Mouse (Mus musculus) layer of hippocampus, adult 8-10 months (tissue): ENCODE measurements around the gene Ano5. TPM values are rescaled to one million over a fixed set of nuclear protein-coding genes. Genes with fewer than 3 reads are reported as not detected.

Experiments
- DNase-seq, 2 experiments: peaks; one replicate each; pipeline ENCODE4 v3.0.0; 2022; ENCODE audit warnings: low spot score in 2 of 2
- total RNA-seq, 4 experiments: library from RNA; stranded (reverse); gene quantifications; 2 replicates each; pipeline ENCODE4 v1.2.4; 2022

The Ano5 gene
- total RNA-seq: 1 to 10 TPM in 3 of 4 experiments, under 1 TPM in 1; 0.95 to 1.3 (median 1.2) TPM

DNA sequence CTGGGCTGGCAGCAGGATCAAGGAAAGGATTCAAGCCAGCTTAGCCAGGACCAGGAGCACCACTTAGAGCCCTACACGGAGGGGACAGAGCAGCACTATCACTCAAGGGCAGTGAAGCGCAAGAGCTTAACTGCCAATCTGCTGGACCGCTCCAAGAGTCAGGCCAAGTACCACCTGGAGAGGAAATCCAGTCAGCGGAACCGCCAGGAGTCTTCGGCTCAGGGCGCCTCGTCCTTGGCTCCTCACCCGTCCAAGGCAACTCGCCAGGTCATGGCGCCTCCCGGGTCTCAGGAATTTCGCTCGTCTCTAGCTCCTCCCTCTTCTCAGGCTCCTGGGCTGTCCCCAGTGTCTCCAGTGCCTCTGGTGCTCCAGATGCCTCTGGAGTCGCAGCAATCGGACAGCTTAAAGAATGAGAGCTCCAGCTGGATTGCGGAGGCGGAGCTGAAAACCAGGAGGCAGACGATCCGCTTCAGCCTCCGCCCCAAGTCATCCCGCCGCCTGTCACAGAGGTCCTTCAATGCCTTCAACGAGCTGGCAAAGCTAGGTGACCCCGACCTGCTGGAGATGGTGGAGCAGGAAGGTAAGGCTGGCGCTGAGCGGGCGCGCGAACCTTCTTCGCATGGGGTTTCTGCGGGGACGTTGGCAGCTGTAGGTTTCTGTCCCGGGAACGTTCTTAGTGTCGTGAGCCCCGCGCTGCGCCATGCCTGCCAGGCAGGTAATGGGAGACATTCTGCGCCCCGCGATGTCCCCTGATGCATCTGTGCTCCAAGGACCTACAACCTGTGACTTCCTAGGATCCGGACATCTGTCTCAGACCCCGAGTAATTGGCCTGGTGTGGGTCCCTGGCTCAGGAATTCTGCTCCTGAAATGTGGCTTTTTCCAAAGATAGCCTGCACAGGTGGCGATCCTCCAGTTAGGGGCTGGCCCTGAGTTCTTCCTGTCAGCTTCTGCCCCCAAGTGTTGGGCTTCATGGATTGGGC, at the start of gene Ano5:
Ano5 (plus strand) TSS at position 359 of the 981 bp plus-strand sequence.
- DNase-seq: peak in 1 of 2 experiments; percentile 31

DNA sequence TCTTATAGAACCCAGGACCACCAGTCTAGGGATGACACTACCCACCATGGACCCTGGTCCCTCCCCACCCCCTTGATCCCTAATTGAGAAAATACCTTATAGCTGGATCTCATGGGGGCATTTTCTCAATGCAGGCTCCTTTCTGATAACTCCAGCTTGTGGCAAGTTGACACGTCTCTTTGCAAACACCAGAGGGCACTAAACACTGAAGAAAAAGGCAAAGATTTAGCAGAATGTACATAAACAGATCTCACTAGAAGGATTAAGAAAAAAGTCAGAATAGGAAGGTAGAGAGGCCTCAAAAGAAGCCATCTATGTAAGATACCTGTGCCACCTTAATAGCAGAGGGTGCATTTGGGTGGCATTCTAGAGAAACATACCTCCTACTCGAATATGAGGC, 11.4 kb upstream of the Ano5 start:
- DNase-seq: no peak

DNA sequence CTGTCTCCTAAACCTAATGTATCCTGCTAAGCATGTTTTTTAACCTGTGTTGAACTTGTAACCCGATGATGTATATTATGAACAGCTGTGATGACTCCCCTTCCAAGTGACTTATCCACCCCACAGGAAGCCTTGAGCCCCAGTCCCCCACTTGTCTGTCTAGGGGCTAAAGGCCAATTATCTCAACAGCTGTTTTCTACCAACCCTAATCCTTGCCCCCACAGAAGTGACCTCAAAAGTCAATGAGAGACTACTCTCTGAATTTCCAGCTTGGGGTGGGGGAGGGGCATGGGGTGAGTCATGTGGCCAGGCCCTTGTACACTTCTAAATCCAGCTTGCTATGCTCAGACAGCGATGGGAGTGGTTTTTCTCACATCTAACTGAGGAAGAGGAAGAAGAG, 6.9 kb upstream of the Ano5 start:
- no peak for DNase-seq

DNA sequence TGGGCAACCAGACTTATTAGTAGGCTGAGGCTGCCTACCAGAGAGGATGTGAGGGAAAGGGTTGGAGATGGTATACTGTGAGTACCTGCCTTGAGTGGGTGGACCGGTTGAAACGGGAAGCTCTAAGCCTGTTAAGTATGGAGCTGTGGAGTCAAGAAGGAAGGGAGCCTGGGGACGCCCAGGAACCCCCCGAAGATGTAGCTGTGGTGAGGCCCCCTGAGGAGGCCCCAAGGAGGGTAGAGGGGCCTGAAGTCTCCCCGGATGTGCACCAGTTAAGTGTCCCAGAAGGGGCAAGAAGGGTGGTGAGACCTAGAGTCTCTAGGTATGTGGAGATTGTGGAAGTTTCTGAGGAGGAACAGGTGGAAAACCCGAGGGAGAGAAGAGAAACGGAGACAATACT, 682 bp upstream of the Ano5 start:
- no peak for DNase-seq

DNA sequence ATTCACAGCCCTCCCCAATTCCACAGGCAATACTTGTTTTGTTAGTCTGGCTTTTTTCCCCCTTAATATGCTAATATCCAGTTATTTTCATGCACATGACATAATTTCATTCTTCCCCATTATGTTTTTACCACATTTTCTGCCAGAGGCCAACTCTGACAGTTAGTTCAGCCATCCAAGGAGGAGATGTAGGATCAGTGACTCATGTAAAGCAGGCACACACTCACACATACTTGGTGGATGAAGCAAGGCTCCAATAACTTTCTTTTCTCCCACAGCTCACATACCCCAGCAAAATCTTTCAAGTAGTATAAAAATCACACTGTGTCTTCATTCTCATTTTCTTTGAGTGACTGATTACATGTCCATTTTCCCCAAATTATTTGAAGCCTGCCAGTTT, 28.5 kb downstream of the Ano5 start:
- DNase-seq: no peak

DNA sequence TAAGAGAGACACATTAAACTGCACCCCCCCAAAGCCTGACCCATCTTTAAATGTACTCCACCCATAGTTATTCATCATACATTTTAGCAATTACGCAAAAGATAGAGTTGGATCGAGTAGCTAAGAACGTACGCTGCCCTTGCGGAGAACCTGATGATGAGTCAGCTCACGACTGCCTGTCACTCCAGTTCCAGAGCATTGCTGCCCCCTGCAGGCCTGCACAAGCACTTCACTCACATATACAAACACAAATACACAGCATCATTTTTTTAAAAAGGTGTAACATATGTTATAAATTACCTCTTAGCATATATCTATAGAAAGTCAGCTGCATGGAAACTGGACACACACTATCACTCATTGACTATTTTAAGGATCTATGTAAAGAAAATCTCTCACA, 29.9 kb downstream of the Ano5 start:
- DNase-seq: no peak

DNA sequence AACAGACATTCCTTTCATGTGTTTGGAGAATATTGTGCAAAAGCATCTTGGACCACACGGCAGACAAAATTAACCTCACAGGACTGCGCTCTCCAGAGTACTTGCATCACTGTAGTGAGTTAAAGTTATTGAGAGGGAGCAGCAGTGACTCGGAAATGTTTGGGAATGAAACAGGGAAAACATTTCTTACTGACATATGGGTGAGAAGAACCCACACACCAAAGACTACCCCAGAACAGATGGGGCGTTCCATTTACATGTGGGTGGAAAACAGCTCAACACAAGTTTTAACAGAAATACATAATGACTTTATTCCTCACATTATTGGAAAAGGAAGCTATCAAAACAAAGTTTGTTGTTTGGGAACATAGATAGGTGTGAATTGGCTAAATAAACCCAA, 89.2 kb downstream of the Ano5 start:
- DNase-seq: peak; percentile 9 to 38

- peak in 1 of 2 experiments; percentile 4 for DNase-seq
Measured at GRCm38 (mm10) chr7:51603741-51604140, 92.9 kb downstream of the Ano5 start.

GRCm38 (mm10) chr7:51614404-51614803, 103.6 kb downstream of the Ano5 start:
- DNase-seq: no peak

- no peak for DNase-seq
Measured at GRCm38 (mm10) chr7:51617941-51618340, 107.1 kb downstream of the Ano5 start.

DNA sequence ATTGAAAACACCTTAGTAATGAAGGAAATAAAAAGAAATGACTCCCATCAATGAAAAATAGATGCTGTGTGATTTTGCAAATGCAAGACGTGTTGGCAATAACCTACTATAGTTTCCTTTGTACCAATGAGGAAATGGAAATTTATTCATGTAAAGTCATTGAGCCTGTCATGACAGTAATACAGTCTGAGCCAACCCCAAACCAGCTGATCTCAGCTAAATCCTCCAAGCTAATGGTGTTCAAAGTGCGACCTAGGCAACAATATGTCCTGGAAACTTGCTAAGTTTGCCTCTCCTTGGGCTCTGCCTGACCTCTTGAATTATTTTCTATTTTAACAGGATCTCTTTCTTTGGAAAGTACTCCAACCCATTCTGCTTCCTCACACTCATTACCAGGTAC, 107.6 kb downstream of the Ano5 start:
- DNase-seq: no peak

DNA sequence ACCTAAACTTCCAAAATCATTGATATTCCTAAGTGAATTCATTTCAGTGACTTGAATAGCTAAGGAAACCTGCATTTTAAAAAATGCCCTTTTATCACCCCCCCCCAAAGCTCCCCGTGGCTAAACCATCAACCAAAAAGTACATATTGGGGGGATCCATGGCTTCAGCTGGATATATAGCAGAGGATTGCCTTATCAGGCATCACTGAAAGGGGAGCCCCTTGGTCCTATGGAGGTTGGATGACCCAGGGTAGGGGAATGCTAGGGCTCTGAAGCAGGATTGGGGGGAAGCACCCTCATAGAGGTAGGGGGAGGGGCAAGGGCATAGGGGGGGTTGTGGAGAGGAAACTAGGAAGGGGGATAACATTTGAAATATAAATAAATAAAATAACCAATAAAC, 109.1 kb downstream of the Ano5 start:
- no peak for DNase-seq

DNA sequence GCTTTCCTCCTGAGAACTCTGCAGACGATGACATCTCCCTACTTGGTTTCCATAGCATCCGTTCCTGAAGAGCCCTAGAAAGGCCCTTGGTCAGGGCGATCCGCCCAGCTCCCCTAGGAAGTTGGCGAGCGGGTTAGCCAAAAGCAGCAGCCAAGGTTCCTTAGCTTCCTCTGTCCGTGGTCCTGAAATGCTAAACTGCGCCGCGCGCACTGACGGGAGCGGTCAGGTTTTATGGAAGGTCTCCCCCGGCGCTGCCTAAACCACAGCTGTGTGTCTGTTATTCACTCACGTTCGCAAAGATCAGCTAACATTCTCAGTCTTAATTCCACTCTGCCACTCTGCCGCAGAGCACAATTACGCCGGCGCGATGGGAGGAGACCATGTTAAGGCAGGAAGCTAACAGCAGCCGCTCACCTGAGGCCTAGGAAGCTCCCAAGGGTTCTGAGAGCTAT, 110.9 kb downstream of the Ano5 start, which contains the start of gene Slc17a6:
Slc17a6 (plus strand) TSS at position 313 of the 452 bp plus-strand sequence.
- DNase-seq: peak; percentile 15 to 29

GRCm38 (mm10) chr7:51622196-51622595, 111.4 kb downstream of the Ano5 start:
- DNase-seq: peak; percentile 7 to 14

DNA sequence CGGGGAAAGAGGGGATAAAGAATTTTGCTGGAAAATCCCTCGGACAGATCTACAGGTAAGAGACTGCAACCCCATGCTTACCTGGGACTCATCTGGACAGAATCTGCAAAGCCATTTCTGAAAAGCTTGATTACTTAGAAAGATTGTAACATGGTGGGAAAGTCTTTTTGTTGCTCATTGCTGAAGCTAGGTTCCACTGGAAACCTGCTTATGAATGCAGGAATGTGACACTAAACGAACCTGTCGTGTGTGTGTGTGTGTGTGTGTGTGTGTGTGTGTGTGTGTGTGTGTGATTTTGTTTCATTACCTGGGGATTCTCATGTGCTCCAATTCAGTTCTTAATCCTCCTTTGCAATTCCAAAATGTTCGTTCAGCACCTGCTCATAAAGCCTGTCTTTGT, 111.8 kb downstream of the Ano5 start:
- DNase-seq: no peak

DNA sequence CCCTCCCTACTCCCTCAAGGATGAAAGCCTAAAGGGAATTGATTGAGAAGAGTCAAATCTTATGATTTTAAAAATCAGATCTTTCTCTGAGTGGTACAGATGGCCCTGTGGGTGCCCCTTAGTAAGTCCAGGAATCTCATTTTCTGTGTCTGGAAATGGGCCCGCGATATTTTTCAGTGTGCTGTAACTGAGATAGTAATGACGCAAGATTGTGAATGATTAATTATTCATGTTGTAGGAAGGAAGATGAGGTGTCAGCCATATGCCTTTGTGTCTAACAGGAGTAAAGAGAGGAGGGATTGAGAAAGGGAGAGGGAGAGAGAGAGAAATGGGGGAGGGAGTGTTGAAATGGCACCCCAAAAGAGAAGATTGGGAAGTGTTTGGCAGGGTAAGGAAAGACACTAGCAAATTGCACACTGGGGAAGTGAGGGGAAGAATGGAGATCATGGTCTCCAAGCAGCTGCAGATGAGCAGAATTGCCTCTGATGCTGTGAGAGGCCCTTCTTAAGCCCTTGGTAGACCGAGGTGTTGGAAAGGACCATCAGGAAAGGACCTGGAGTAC, 113.6 kb downstream of the Ano5 start:
- no peak for DNase-seq

- no peak for DNase-seq
Measured at GRCm38 (mm10) chr7:51625161-51625560, 114.3 kb downstream of the Ano5 start.

DNA sequence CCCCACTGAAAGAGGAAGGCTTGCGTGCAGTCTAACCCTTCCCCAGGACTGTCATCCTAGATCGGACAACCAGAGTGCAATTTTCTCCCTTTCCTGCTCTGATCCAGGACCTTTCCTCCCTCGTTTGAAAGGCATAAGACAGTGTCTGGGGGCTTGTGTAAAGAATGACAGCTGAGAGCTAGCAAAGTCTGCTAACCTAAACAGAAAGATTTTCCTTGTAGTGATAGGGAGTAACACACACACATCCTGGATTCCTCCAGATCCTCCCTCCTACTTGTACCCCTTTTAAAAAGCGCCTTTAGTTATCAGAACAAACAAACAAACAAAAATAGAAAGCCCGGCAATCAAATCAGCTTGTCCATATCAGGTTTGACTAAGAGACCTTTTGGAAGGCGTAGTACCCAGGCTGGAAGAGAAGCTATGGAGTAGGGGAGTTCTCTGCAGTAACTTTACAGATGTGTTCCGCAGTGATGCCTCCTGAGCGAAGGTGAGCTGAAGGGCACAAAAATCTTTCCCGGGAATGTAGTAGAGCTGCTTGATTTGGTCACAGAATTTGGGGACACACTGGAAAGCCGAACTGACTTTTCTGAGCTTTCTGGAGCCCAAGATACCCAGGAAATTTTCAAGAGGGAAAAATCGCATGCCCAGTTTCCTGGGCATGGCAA, 114.9 kb downstream of the Ano5 start:
- no peak for DNase-seq

GRCm38 (mm10) chr7:51626451-51627000, 115.7 kb downstream of the Ano5 start:
- DNase-seq: no peak

- DNase-seq: no peak
Measured at GRCm38 (mm10) chr7:51627001-51627631, 116.3 kb downstream of the Ano5 start.

DNA sequence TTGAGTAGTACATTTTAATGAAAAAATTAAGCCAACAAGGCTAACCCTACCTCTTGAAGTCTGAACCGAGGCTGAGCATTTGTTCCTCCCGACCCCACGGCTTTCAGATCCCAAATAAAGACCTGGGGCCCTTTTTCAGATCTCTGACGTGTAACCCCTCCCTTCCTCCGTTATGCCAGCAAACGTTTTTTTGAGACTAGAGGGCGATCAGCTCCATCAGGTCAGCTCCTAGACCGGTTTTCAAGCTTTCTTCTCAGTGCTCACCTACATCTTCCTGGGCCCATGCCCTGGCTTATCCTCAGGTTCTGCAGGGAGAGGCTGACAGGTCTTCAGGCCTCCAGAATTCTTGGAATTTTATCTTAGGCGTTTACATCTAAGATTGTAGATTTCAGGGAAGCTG, 116.8 kb downstream of the Ano5 start:
- DNase-seq: no peak
